Mouse (Mus musculus) effector memory CD4-positive, alpha-beta T cell, adult 7 months (primary cell): Measurements from ENCODE around the gene Anxa4. TPM values are rescaled to one million over a fixed set of nuclear protein-coding genes. Genes with fewer than 3 reads are reported as not detected.

Experiments used
- polyA plus RNA-seq: library from polyadenylated mRNA; unstranded; fragments of 100-300 nt; shearing (Covaris generic); gene quantifications from one replicate; pipeline ENCODE4 v1.2.1, GENCODE M21; 2017

Gene Anxa4
- 4.0 TPM for polyA plus RNA-seq

GRCm38 (mm10) chr6:86793021-86793815, at the start of gene Anxa4:
Gene Anxa4, minus strand, starts transcription at chr6:86793584.

GRCm38 (mm10) chr6:86733183-86733876, 60.1 kb downstream of the Anxa4 start, which contains the start of gene Gmcl1:
Gene Gmcl1, minus strand, starts transcription at chr6:86733383.

Other genes with a start within 250 kb of the Anxa4 start
- not detected for gene Asprv1, start 165.4 kb downstream of the Anxa4 start, polyA plus RNA-seq
- 357 TPM for gene Mxd1, start 124.4 kb downstream of the Anxa4 start, polyA plus RNA-seq
- gene Snrnp27, start 109.1 kb downstream of the Anxa4 start, polyA plus RNA-seq: 58.8 TPM
- 34.5 TPM for gene Gmcl1, start 60.2 kb downstream of the Anxa4 start, polyA plus RNA-seq
- gene Aak1, start 55.9 kb upstream of the Anxa4 start, polyA plus RNA-seq: 80.6 TPM
- gene Nfu1, start 215.7 kb upstream of the Anxa4 start, polyA plus RNA-seq: 69.5 TPM
- gene Gfpt1, start 249.3 kb upstream of the Anxa4 start, polyA plus RNA-seq: 19.4 TPM